ENCODE assay signal across 9 mouse cellular contexts in the genomic region with DNA sequence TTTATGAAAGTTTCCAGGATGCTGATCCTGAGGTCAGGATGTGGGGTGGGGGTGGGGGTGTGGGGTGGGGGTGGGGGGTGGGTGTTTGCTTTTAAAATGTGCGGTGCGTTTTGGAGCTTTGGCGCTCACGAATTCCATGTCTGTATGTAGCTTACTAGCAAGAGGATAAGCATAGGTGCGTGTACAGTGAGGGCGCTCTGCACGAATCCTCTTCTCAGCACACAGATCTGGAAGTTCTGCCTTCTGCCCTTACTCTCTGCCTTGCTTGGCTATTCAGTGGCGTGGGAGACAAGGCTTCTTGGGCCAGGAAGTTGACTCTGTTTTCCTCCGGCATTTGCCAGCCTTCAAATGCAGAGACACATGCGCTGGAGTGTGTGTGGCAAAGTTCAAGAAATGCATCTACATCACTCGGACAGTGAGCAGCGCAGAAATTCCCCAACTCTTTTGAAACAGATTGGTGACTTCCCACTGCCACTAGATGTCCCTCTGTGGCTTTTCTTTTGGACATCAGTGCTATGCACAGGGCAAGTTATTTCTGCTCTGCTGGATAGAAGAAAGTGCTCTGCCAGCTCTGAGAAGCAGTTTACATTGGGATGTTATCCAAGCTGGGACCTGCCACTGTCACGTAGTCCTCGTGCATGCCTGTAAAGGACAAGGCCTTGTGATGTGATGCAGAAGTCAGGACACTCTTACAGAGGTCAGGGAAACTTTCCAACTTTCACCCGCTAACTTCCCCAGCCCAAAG. TPM values are rescaled to one million over a fixed set of nuclear protein-coding genes. Genes with fewer than 3 reads are reported as not detected.
DNase-seq lines count a peak whose midpoint lies in the region; ATAC-seq lines count a peak whose summit lies in the region.
"Had no signal": no experiment of that assay in that cellular context is flagged by ENCODE, and none has a peak within 500 bp of the region (broad histone marks: within the 10 kb centered on the region; RNA-seq: fewer than 3 reads in every experiment).

No protein-coding gene starts in this region.

- no peak overlapping the region for H3K4me2 ChIP-seq in midbrain, embryonic 16.5 days (ENCODE audit: low read length)

- ATAC-seq in midbrain, embryonic 16.5 days = peak; percentile 85
- ATAC-seq in CD4-positive, CD25-positive, alpha-beta regulatory T cell, adult 4 months = no peak

- no peak overlapping the region for H3K9ac ChIP-seq in midbrain, embryonic 16.5 days (ENCODE audit: low read depth, low read length)

- H3K36me3 ChIP-seq in heart, embryonic 10.5 days = no peaks in the 10 kb centered on the region
- H3K36me3 ChIP-seq in forebrain, embryonic 10.5 days (replicated peaks) = no peaks in the 10 kb centered on the region
- H3K36me3 ChIP-seq in hindbrain, embryonic 10.5 days = no peaks in the 10 kb centered on the region
- no peaks in the 10 kb centered on the region for H3K36me3 ChIP-seq in midbrain, embryonic 16.5 days (ENCODE audit: control insufficient read depth, insufficient read depth, low read length)

- WGBS in heart, embryonic 10.5 days = 70% methylated on average over 15 of the region's 15 CpGs
- 75% methylated on average over 15 of the region's 15 CpGs for WGBS in forebrain, embryonic 10.5 days
- 76% methylated on average over 15 of the region's 15 CpGs for WGBS in hindbrain, embryonic 10.5 days
- WGBS in midbrain, embryonic 16.5 days = 66% methylated on average over 15 of the region's 15 CpGs

- H3K27ac ChIP-seq in heart, embryonic 10.5 days = no peak overlapping the region
- no peak overlapping the region for H3K27ac ChIP-seq in forebrain, embryonic 10.5 days
- H3K27ac ChIP-seq in hindbrain, embryonic 10.5 days = no peak overlapping the region
- H3K27ac ChIP-seq in midbrain, embryonic 16.5 days (ENCODE audit: low read length) = no peak overlapping the region

- intact Hi-C loops in gastrocnemius, postnatal 36 days (cut with DNase I) = no loop called here

- no peaks in the 10 kb centered on the region for H3K4me1 ChIP-seq in heart, embryonic 10.5 days
- H3K4me1 ChIP-seq in forebrain, embryonic 10.5 days = 0 out of 2 replicates have a peak, but pooled peaks cover 4% of the 10 kb centered on the region
- H3K4me1 ChIP-seq in hindbrain, embryonic 10.5 days (replicated peaks) = peaks cover 7% of the 10 kb centered on the region; the same call in 1 of the 2 replicates
- no peaks in the 10 kb centered on the region for H3K4me1 ChIP-seq in midbrain, embryonic 16.5 days (ENCODE audit: control insufficient read depth, insufficient read depth, low read length)

- DNase-seq in heart, adult 11 months = peak; percentile 86
- no peak for DNase-seq in heart, embryonic 10.5 days (ENCODE audit: low spot score)
- peak; percentile 23 for DNase-seq in forebrain, embryonic 10.5 days (ENCODE audit: extremely low spot score, low spot score)
- peak; percentile 16 for DNase-seq in hindbrain, embryonic 10.5 days (ENCODE audit: low spot score)
- DNase-seq in layer of hippocampus, postnatal 14 days (ENCODE audit: low spot score in 2 of 2) = peak; percentile 29 to 44
- DNase-seq in gastrocnemius, postnatal 36 days = no peak

- no peaks in the 10 kb centered on the region for H3K9me3 ChIP-seq in heart, embryonic 10.5 days
- H3K9me3 ChIP-seq in forebrain, embryonic 10.5 days = no peaks in the 10 kb centered on the region
- H3K9me3 ChIP-seq in hindbrain, embryonic 10.5 days = no peaks in the 10 kb centered on the region
- no peaks in the 10 kb centered on the region for H3K9me3 ChIP-seq in midbrain, embryonic 16.5 days (replicated peaks; ENCODE audit: control insufficient read depth, low read length, poor library complexity, severe bottlenecking)

- no peak overlapping the region for H3K4me3 ChIP-seq in heart, embryonic 10.5 days
- no peak overlapping the region for H3K4me3 ChIP-seq in forebrain, embryonic 10.5 days
- no peak overlapping the region for H3K4me3 ChIP-seq in hindbrain, embryonic 10.5 days
- H3K4me3 ChIP-seq in midbrain, embryonic 16.5 days (ENCODE audit: low read depth, low read length) = no peak overlapping the region

- H3K27me3 ChIP-seq in heart, embryonic 10.5 days (ENCODE audit: insufficient read depth, poor library complexity, severe bottlenecking) = no peaks in the 10 kb centered on the region
- no peaks in the 10 kb centered on the region for H3K27me3 ChIP-seq in forebrain, embryonic 10.5 days (ENCODE audit: poor library complexity, severe bottlenecking)
- H3K27me3 ChIP-seq in hindbrain, embryonic 10.5 days (ENCODE audit: insufficient read depth, poor library complexity, severe bottlenecking) = no peaks in the 10 kb centered on the region
- H3K27me3 ChIP-seq in midbrain, embryonic 16.5 days (ENCODE audit: control insufficient read depth, insufficient read depth, low read depth, low read length) = no peaks in the 10 kb centered on the region
- H3K27me3 ChIP-seq: CH12.LX had no signal

RNA-seq across cellular contexts. Expression of a gene that starts 31.5 kb away (rescaled TPM):
- 49.6 and 58.8 TPM in 2 replicates for polyA plus RNA-seq in heart, embryonic 10.5 days (2016; fragmentation: Nextera tagmentation; extraction: Ambion mirVana)
- 57.1 and 58.9 TPM in 2 replicates for polyA plus RNA-seq in forebrain, embryonic 10.5 days (2016; fragmentation: Nextera tagmentation; extraction: Ambion mirVana)
- 48.5 and 65.4 TPM in 2 replicates for polyA plus RNA-seq in hindbrain, embryonic 10.5 days (2016; fragmentation: Nextera tagmentation; extraction: Ambion mirVana)
- total RNA-seq in layer of hippocampus, postnatal 14 days (2021) = 10 to 100 TPM in 1 of 2 experiments, 1 to 10 TPM in 1; 9.7 to 12.2 TPM
- polyA plus RNA-seq in midbrain, embryonic 16.5 days (2015; fragmentation: Nextera tagmentation; extraction: Ambion mirVana) = 50.4 and 65.1 TPM in 2 replicates
- polyA plus RNA-seq in CD4-positive, CD25-positive, alpha-beta regulatory T cell, adult 4 months (2017; shearing (Covaris generic)) = under 1 TPM in 1 of 2 experiments, not detected in 1; 0.75 TPM
- 10 to 100 TPM; 16.4 to 46.5 TPM for total RNA-seq in gastrocnemius, postnatal 36 days (2021)
- total RNA-seq: CH12.LX had no signal

Comparison
In these comparisons a context has a peak if more than half of its experiments do, and no peak if none do; other contexts are left out.
1. DNase-seq: peak in heart, adult 11 months (single experiment), forebrain, embryonic 10.5 days (single experiment), hindbrain, embryonic 10.5 days (single experiment) and layer of hippocampus, postnatal 14 days (2 of 2); none in heart, embryonic 10.5 days (single experiment) and gastrocnemius, postnatal 36 days (0 of 2).
2. RNA of a gene that starts 31.5 kb away (polyA plus RNA-seq): 50.4 to 65.1 TPM in midbrain, embryonic 16.5 days, 57.1 to 58.9 TPM in forebrain, embryonic 10.5 days, 49.6 to 58.8 TPM in heart, embryonic 10.5 days and 48.5 to 65.4 TPM in hindbrain, embryonic 10.5 days; 0.75 TPM in CD4-positive, CD25-positive, alpha-beta regulatory T cell, adult 4 months; every median in the first group is over 10 times any median in the second.